Mouse (Mus musculus) spleen, adult 2 months (tissue): Measurements from ENCODE around the gene Nemp1. TPM values are rescaled to one million over a fixed set of nuclear protein-coding genes. Genes with fewer than 3 reads are reported as not detected.

ENCODE experiments used
- DNase-seq, 2 experiments: peaks; one replicate each; pipeline versions ENCODE4 v3.0.0 to v3.0.0-alpha.2; 2012 to 2021; ENCODE audit warnings: low spot score in 2 of 2, low read depth in 1 of 2
- H3K27ac ChIP-seq: fragments of 200-500 bp; 2 replicates; pipeline ENCODE4 v1.5.1; 2012; ENCODE audit warnings: low read length, inconsistent platforms; ENCODE audit not compliant: insufficient read depth
- H3K27me3 ChIP-seq: fragments of 200-500 bp; 2 replicates; pipeline ENCODE4 v1.6.1; 2012; ENCODE audit warnings: mild to moderate bottlenecking, moderate library complexity, low read length, inconsistent platforms; ENCODE audit not compliant: control insufficient read depth, insufficient read depth
- H3K36me3 ChIP-seq: fragments of 200-500 bp; 2 replicates; pipeline ENCODE4 v1.6.1; 2012; ENCODE audit warnings: mild to moderate bottlenecking, low read length, inconsistent platforms; ENCODE audit not compliant: control insufficient read depth, insufficient read depth
- H3K4me1 ChIP-seq: fragments of 200-500 bp; 2 replicates; pipeline ENCODE4 v1.6.1; 2011; ENCODE audit warnings: inconsistent platforms; ENCODE audit not compliant: control insufficient read depth, insufficient read depth, insufficient read length
- H3K4me3 ChIP-seq: fragments of 200-500 bp; 2 replicates; pipeline ENCODE4 v1.5.1; 2011; ENCODE audit warnings: mild to moderate bottlenecking, inconsistent platforms; ENCODE audit not compliant: insufficient read depth, insufficient read length; ENCODE audit errors: extremely low read depth
- CTCF ChIP-seq: fragments of 200-500 bp; IDR thresholded peaks from 2 replicates; pipeline ENCODE4 v1.5.1; 2011; ENCODE audit warnings: mild to moderate bottlenecking, inconsistent platforms; ENCODE audit not compliant: insufficient read depth, insufficient read length, insufficient replicate concordance; ENCODE audit errors: extremely low read depth
- POLR2A ChIP-seq: fragments of 200-500 bp; IDR thresholded peaks from 2 replicates; pipeline ENCODE4 v1.6.1; 2011; ENCODE audit warnings: low read depth, low read length, inconsistent platforms
- WGBS: fragments of 180-500 bp; shearing (Covaris S2); methylation state at CpG from one replicate; pipeline ENCODE4 v1.1.7; 2018; 5-methylcytosine and 5-hydroxymethylcytosine counted together
- polyA plus RNA-seq: library from polyadenylated mRNA; depleted of rRNA; stranded (reverse); fragments of >200 nt; gene quantifications from 2 replicates; pipeline ENCODE4 v1.2.3, GENCODE M21; 2012

The Nemp1 gene
- polyA plus RNA-seq, 1 experiment, result 3.2 TPM

GRCm38 (mm10) chr10:127632668-127633271, 33.9 kb upstream of the Nemp1 start:
- Histone ChIP-seq H3K27me3 (no peaks in the 10 kb centered on the region), H3K36me3 (no peaks in the 10 kb centered on the region), H3K4me3 (no peak overlapping the region), H3K27ac (no peak overlapping the region), H3K4me1 (peaks cover 5% of the 10 kb centered on the region; the same call in 1 of the 2 replicates)
- 84% methylated on average over 7 of the region's 7 CpGs for WGBS
- no peak for TF ChIP-seq POLR2A
- no peak for TF ChIP-seq CTCF
- no peak for DNase-seq

DNA sequence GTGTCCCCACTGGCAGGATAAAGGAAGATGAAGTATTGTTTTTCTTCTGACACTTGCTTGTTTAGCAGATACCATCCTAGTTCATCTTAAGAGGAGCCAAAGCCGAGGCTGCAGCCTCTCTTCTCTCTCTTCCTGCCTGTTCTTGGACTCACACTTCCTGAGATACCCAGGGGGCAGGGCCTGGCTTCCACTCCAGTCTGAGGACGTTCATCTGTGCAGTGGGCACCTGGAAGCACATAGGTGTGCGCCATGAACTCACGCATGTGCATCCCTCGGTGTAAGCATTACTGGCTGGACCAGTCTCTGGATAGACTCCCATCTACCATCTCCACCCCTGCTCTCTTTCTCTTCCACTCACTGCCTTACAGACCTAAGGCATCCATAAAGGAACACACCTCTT, 26.3 kb upstream of the Nemp1 start:
- DNase-seq, result no peak
- H3K4me3 ChIP-seq, result no peak overlapping the region
- no peak for TF ChIP-seq POLR2A
- TF ChIP-seq CTCF, result no peak
- H3K4me1 ChIP-seq, result peaks cover 8% of the 10 kb centered on the region; the same call in 1 of the 2 replicates
- no peaks in the 10 kb centered on the region for H3K27me3 ChIP-seq
- H3K36me3 ChIP-seq, result no peaks in the 10 kb centered on the region
- H3K27ac ChIP-seq, result no peak overlapping the region
- 71% methylated on average over 5 of the region's 5 CpGs for WGBS

DNA sequence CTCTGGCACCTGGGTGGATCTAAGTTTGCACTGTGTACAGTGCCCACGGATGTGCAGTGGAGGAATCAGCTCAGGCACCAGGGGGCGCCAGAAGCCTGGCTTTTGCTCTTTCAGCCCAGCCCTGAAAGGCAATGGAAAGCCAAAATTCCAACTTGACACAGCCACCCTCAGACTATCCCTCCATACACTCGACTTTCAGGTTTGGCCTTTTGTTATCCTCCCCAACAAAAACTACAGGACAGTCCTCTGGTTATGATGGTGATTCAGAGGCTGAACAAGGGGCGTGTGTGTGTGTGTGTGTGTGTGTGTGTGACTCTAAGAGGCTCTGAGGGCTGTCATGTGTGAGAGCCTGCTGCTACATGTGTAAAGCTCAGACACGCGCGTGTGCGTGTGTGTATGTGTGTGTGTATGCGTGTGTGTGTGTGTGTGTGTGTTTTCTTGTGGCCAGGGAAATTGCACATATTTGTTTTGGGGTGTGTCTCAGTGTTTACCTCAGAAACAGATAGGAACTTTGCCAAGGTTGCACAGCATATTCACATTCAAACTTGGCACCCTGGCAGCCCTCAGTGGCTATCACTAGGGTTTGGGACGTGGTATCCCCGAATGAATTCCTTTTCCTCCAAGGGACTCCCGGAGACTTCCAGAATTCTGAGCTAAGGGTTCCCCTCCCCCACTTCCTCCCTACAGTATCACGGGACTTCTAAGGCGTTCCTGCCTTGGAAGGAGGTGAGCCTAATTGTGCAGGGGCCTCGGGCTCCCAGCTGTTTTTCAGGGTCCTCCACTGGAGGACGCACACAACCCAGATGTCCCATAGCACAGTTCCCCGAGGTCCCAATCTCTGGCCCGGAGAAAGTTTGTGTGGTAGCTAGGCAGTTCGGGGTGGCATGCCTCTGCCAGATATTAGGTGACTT, 24.6 kb upstream of the Nemp1 start:
- peak; percentile 69 to 87 for DNase-seq
- 1% methylated on average over 19 of the region's 19 CpGs for WGBS

GRCm38 (mm10) chr10:127642772-127643552, 23.7 kb upstream of the Nemp1 start, which contains the start of gene Stat6:
Gene Stat6, plus strand, starts transcription at chr10:127642986.
- TF ChIP-seq POLR2A, result peak; percentile 91
- TF ChIP-seq CTCF, result no peak
- Histone ChIP-seq H3K4me1 (peaks cover 8% of the 10 kb centered on the region; the same call in 1 of the 2 replicates), H3K36me3 (peaks cover 5% of the 10 kb centered on the region), H3K27me3 (no peaks in the 10 kb centered on the region), H3K27ac (peak within 1 kb of the TSS; percentile 97), H3K4me3 (peak within 1 kb of the TSS; percentile 78)
- peak; percentile 84 to 88 for DNase-seq
- under 1% methylated on average over 37 of the region's 37 CpGs for WGBS

More for the DNA sequence above, 24.6 kb upstream of the Nemp1 start:
- Histone ChIP-seq H3K27ac (peak overlapping the region; percentile 97), H3K36me3 (peaks cover 5% of the 10 kb centered on the region), H3K27me3 (no peaks in the 10 kb centered on the region), H3K4me3 (peak overlapping the region; percentile 78), H3K4me1 (peaks cover 8% of the 10 kb centered on the region; the same call in 1 of the 2 replicates)
- TF ChIP-seq CTCF, result peak; percentile 93
- no peak for TF ChIP-seq POLR2A

- Histone ChIP-seq H3K4me1 (peaks cover 8% of the 10 kb centered on the region; the same call in 1 of the 2 replicates), H3K27ac (peak overlapping the region; percentile 97), H3K36me3 (peaks cover 7% of the 10 kb centered on the region), H3K27me3 (no peaks in the 10 kb centered on the region), H3K4me3 (peak overlapping the region; percentile 78)
- WGBS, result under 1% methylated on average over 25 of the region's 25 CpGs
- TF ChIP-seq POLR2A, result no peak
- no peak for TF ChIP-seq CTCF
- peak; percentile 63 to 80 for DNase-seq
Measured at GRCm38 (mm10) chr10:127643553-127644238, 23.0 kb upstream of the Nemp1 start.

GRCm38 (mm10) chr10:127645791-127646190, 20.9 kb upstream of the Nemp1 start:
- Histone ChIP-seq H3K4me3 (no peak overlapping the region), H3K27ac (no peak overlapping the region), H3K4me1 (peaks cover 8% of the 10 kb centered on the region; the same call in 1 of the 2 replicates), H3K27me3 (no peaks in the 10 kb centered on the region), H3K36me3 (peaks cover 15% of the 10 kb centered on the region)
- 86% methylated on average over 2 of the region's 2 CpGs for WGBS
- TF ChIP-seq POLR2A, result no peak
- no peak for TF ChIP-seq CTCF
- no peak for DNase-seq
